Mouse (Mus musculus): ENCODE results near the gene Inip.

DNA sequence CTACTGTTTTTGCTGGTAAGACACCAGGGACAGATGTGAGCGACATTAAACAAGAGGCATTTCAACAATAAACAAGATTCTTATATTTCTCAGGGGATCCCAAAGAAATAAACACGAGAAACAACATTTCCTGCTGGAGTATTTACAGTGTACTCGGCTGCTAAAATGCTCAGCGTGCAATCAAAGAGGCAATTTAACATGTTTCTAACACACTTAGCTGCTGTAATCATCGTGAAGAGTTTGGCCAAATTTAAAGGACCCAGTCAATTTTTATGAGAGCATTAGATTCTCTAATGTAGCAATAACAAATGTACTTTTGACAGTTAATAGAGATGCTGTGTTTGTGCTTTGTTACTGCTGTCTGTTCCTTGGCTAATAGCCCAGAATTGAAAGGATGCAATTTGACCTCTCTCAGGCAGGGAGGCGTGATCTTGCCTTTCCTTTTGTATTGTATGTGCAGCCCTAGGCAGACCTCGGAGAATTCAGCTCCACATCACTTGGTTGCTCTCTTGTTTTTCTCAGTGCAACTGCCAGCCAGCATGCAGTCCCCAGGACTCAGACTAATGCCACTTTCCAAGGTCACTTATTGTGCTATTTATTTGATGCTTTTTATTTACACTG is 35.9 kb downstream of the Inip start:
- TF ChIP-seq CTCF (IDR thresholded peaks at IDR 0.05; ENCODE audit: low read depth, low read length) (no peak), TAL1 (conservative IDR thresholded peaks at IDR 0.05; ENCODE audit: low read depth, low read length) (no peak), GATA2 (IDR thresholded peaks at IDR 0.05; ENCODE audit: borderline replicate concordance, low read depth, low read length) (no peak), POLR2AphosphoS5 (IDR thresholded peaks at IDR 0.05; ENCODE audit: insufficient replicate concordance, low read depth, low read length) (no peak)

Data from G1E (cell line).